Mouse (Mus musculus) testis, adult 2 months (tissue): ENCODE data around the gene Xpo4. TPM values are rescaled to one million over a fixed set of nuclear protein-coding genes. Genes with fewer than 3 reads are reported as not detected.
"Not testable (repeated sequence)": the region's sequence is repeated elsewhere in the genome, so short reads cannot be mapped to it uniquely, and the experiment has no call there.

Source experiments
- H3K27ac ChIP-seq: fragments of 200-500 bp; 2 replicates; pipeline ENCODE4 v1.5.1; 2012; ENCODE audit warnings: low read depth, low read length; ENCODE audit not compliant: control insufficient read depth, insufficient read depth
- H3K27me3 ChIP-seq: fragments of 200-500 bp; 2 replicates; pipeline ENCODE4 v1.6.1; 2012; ENCODE audit warnings: mild to moderate bottlenecking, low read length, moderate library complexity; ENCODE audit not compliant: control insufficient read depth, insufficient read depth
- H3K36me3 ChIP-seq: fragments of 200-500 bp; 2 replicates; pipeline ENCODE4 v1.6.1; 2012; ENCODE audit warnings: mild to moderate bottlenecking, low read length; ENCODE audit not compliant: control insufficient read depth, insufficient read depth
- H3K4me1 ChIP-seq: fragments of 200-500 bp; 2 replicates; pipeline ENCODE4 v1.6.1; 2012; ENCODE audit warnings: low read length; ENCODE audit not compliant: control insufficient read depth, insufficient read depth
- H3K4me3 ChIP-seq: fragments of 200-500 bp; 2 replicates; pipeline ENCODE4 v1.5.1; 2012; ENCODE audit warnings: low read depth, mild to moderate bottlenecking, low read length, moderate library complexity, mixed read lengths; ENCODE audit not compliant: control insufficient read depth
- CTCF ChIP-seq: fragments of 200-500 bp; IDR thresholded peaks from 2 replicates; pipeline ENCODE4 v1.5.1; 2012; ENCODE audit warnings: low read depth, mild to moderate bottlenecking, inconsistent platforms, low read length, moderate library complexity; ENCODE audit not compliant: control insufficient read depth, insufficient read depth, insufficient replicate concordance
- POLR2A ChIP-seq: fragments of 200-500 bp; IDR thresholded peaks from 2 replicates; pipeline ENCODE4 v1.6.1; 2012; ENCODE audit warnings: low read depth, mild to moderate bottlenecking, inconsistent platforms, low read length, moderate library complexity; ENCODE audit not compliant: control insufficient read depth
- polyA plus RNA-seq: library from polyadenylated mRNA; depleted of rRNA; stranded (reverse); fragments of >200 nt; gene quantifications from 2 replicates; pipeline ENCODE4 v1.2.3, GENCODE M21; 2012

Xpo4 gene
- polyA plus RNA-seq, 1 experiment = 14.5 TPM

- Histone ChIP-seq H3K4me3 (no peak overlapping the region), H3K27ac (no peak overlapping the region), H3K27me3 (no peaks in the 10 kb centered on the region), H3K36me3 (no peaks in the 10 kb centered on the region; the same call in 1 of the 2 replicates), H3K4me1 (no peaks in the 10 kb centered on the region)
- TF ChIP-seq CTCF (no peak), POLR2A (no peak)
These were observed 27.4 kb upstream of the Xpo4 start for GRCm38 (mm10) chr14:57692517-57693130.

DNA sequence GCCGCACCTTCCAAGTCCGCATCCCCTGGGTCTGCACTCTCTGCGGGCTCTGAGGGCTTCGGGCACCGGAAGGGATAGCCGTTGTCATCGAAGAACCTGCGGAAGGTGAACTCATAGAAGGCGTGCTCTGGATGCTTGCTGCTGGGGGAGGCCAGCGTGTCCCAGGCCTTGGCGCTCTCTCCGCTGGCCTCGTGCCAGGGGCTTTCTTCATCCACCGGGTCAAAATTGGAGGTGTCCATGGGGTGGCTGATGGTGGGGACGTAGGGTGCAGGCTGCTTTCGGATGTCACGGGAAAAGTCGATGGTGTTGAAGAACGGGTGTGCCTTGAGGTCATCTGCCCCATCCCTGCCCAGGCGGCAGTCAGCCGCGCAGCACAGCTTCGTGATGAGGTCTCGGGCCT is 26.1 kb upstream of the Xpo4 start:
- H3K36me3 ChIP-seq = no peaks in the 10 kb centered on the region; the same call in 1 of the 2 replicates
- H3K4me1 ChIP-seq = no peaks in the 10 kb centered on the region
- TF ChIP-seq CTCF = no peak
- TF ChIP-seq POLR2A = no peak
- no peak overlapping the region for H3K4me3 ChIP-seq
- H3K27me3 ChIP-seq = no peaks in the 10 kb centered on the region
- H3K27ac ChIP-seq = no peak overlapping the region

DNA sequence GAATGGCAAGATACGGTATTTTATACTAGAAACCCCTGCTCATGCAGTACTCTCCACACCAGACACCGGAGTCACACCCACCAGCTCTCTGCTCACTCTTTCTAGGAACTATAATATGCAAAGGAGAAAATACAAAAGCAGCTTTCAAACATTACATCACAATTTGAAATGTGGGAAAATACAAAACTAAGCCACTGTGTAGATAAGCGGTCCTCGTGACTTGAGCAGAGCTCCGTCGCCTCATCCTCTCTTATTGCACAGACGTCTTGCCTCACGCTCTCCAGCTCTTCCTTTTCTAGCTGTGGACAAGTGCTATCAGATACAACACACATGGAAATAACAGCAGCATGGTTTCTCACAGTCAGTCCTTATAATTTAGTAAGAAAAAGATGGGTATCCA is 25.5 kb upstream of the Xpo4 start:
- TF ChIP-seq CTCF (no peak), POLR2A (no peak)
- Histone ChIP-seq H3K27ac (no peak overlapping the region), H3K27me3 (no peaks in the 10 kb centered on the region), H3K36me3 (no peaks in the 10 kb centered on the region), H3K4me1 (no peaks in the 10 kb centered on the region), H3K4me3 (no peak overlapping the region)

GRCm38 (mm10) chr14:57688066-57688465 is 22.8 kb upstream of the Xpo4 start:
- not testable (repeated sequence) for H3K27me3 ChIP-seq, H3K36me3 ChIP-seq, H3K27ac ChIP-seq, H3K4me3 ChIP-seq, H3K4me1 ChIP-seq

DNA sequence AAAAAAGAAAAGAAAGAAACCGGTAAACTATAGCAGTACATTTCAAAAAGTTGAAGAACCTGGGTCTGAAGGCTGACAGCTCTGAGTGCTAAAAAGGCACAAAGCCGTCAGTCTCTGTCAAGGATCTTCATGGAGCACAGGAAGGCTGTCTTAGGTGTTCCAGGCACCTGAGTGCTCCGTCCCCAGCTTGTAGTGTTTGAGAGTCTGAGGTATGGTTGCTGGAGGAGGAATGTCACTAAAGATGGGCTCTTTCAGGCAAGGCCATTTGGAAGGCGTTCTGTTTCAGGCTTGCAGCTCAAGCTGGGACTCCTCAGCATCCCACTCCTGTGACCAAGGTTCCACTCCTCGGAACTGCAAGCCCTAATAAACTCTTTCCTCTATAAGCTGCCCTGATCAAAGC is 22.2 kb upstream of the Xpo4 start:
- no peak for TF ChIP-seq POLR2A
- no peak for TF ChIP-seq CTCF
- Histone ChIP-seq H3K36me3 (no peaks in the 10 kb centered on the region), H3K27ac (no peak overlapping the region), H3K27me3 (no peaks in the 10 kb centered on the region), H3K4me3 (no peak overlapping the region), H3K4me1 (no peaks in the 10 kb centered on the region)

DNA sequence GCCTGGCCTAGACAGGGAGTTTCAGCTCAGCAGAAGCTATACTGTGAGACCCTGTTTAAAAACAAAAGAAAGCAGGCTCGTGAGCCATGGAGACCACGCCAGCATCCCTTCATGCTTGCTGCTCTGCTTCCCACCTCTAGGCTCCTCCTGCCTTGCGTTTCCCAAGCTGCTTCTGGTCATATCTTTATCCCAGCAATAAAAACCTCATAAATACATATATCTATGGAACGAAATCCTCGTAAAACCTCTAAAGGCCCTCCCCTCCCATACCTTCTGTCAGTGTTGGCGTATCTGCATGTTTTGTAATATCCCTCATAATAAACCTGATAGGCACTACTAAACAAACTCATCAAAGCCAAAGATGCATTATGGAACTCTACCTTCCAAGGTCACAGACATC is 21.4 kb upstream of the Xpo4 start:
- Histone ChIP-seq H3K27ac (no peak overlapping the region), H3K36me3 (no peaks in the 10 kb centered on the region), H3K4me1 (no peaks in the 10 kb centered on the region), H3K27me3 (no peaks in the 10 kb centered on the region), H3K4me3 (no peak overlapping the region)
- TF ChIP-seq POLR2A = no peak

DNA sequence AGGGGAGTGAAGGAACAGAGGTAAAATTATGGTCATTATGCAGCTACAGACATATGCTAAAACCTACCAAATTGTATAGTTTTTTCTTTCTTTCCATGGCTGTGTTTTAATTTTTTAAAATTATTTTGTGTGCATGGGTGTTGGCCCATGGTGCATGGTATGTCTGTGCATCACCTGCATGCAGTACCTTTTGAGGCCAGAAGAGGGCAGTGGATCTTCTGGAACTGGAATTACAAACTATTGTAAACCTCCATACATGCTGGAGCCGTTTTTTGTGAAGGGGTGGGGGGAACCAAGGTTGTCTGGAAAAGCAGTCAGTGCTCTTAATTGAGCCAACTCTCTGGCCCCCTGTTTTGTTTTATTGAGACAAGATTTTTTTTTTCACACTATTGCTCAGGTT is 19.3 kb upstream of the Xpo4 start:
- H3K36me3 ChIP-seq = no peaks in the 10 kb centered on the region
- H3K4me1 ChIP-seq = no peaks in the 10 kb centered on the region
- TF ChIP-seq POLR2A = no peak
- peak; percentile 54; the same call in 1 of the 2 replicates for TF ChIP-seq CTCF
- H3K27ac ChIP-seq = no peak overlapping the region
- no peaks in the 10 kb centered on the region for H3K27me3 ChIP-seq
- no peak overlapping the region for H3K4me3 ChIP-seq

GRCm38 (mm10) chr14:57682751-57683150 is 17.5 kb upstream of the Xpo4 start:
- no peak overlapping the region for H3K4me3 ChIP-seq
- TF ChIP-seq CTCF (no peak), POLR2A (no peak)

More at GRCm38 (mm10) chr14:57682751-57683150, 17.5 kb upstream of the Xpo4 start:
- no peak overlapping the region for H3K27ac ChIP-seq
- no peaks in the 10 kb centered on the region for H3K36me3 ChIP-seq
- H3K27me3 ChIP-seq = no peaks in the 10 kb centered on the region
- no peaks in the 10 kb centered on the region for H3K4me1 ChIP-seq
